Mouse (Mus musculus) ES-E14 (cell line): Measurements from ENCODE around the gene Jak3.

ENCODE experiments used
- HCFC1 ChIP-seq: IDR thresholded peaks from 2 replicates; pipeline ENCODE4 v1.6.1; 2012; ENCODE audit warnings: low read length, inconsistent platforms, borderline replicate concordance; ENCODE audit not compliant: insufficient read depth
- MAFK ChIP-seq: IDR thresholded peaks from 2 replicates; pipeline ENCODE4 v1.6.1; 2014; ENCODE audit warnings: mild to moderate bottlenecking, low read depth, low read length, inconsistent platforms; ENCODE audit not compliant: insufficient read depth
- ZC3H11A ChIP-seq: IDR thresholded peaks from 2 replicates; pipeline ENCODE4 v1.6.1; 2012; ENCODE audit warnings: low read depth, mild to moderate bottlenecking, inconsistent platforms, low read length, borderline replicate concordance
- ZNF384 ChIP-seq: IDR thresholded peaks from 2 replicates; pipeline ENCODE4 v1.6.1; 2012; ENCODE audit warnings: low read depth, low read length, inconsistent platforms

GRCm38 (mm10) chr8:71638321-71638720 lies 37.8 kb upstream of the Jak3 start:
- TF ChIP-seq ZNF384: no peak
- no peak for TF ChIP-seq HCFC1
- no peak for TF ChIP-seq ZC3H11A
- TF ChIP-seq MAFK: no peak
